In the genomic region with DNA sequence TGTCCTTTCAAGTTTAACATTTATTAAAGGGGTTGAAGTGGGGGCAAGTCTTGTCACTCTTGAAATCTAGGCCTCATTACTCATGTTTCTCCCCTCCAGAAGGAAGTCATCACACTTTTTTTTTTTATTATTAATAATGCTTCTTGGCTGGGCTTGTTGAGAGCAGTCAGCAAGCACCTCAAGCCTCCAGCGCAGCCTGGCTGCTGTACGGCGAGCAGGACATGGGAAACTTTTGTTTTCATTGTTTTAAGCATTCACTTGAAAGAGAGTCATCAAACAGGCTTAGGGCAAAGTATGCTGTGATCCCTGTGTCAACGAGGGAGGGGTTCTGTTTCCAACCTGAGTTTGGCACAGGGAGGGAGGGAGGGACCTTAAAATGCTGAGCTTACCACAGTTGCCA, we compare ENCODE assay signal across 14 mouse cellular contexts.
"Had no signal": no experiment of that assay in that cellular context is flagged by ENCODE, and none has a peak within 500 bp of the region (broad histone marks: within the 10 kb centered on the region; RNA-seq: fewer than 3 reads in every experiment).

No protein-coding gene starts in this region.

- H3K4me3 ChIP-seq: limb, embryonic 12.5 days; liver, embryonic 13.5 days; midbrain, embryonic 13.5 days; stomach, embryonic 15.5 days had no signal

- H3K4me2 ChIP-seq: limb, embryonic 12.5 days; liver, embryonic 13.5 days; midbrain, embryonic 13.5 days; stomach, embryonic 15.5 days had no signal

- H3K27me3 ChIP-seq: limb, embryonic 12.5 days; liver, embryonic 13.5 days; midbrain, embryonic 13.5 days; stomach, embryonic 15.5 days had no signal

- H3K36me3 ChIP-seq: limb, embryonic 12.5 days; liver, embryonic 13.5 days; midbrain, embryonic 13.5 days; stomach, embryonic 15.5 days had no signal

- H3K9me3 ChIP-seq: limb, embryonic 12.5 days; liver, embryonic 13.5 days; midbrain, embryonic 13.5 days; stomach, embryonic 15.5 days had no signal

- DNase-seq: kidney, adult 2 months; kidney, postnatal 36 days; layer of hippocampus, adult 9-11 months; layer of hippocampus, postnatal 36 days; liver; liver, embryonic 13.5 days; liver, postnatal 0 days; lung, postnatal 10 days; right cerebral cortex, postnatal 14 days; thymus, postnatal 4 days had no signal

- H3K4me1 ChIP-seq: liver, embryonic 13.5 days; midbrain, embryonic 13.5 days; stomach, embryonic 15.5 days had no signal

- ATAC-seq: intestine, embryonic 16.5 days; liver, postnatal 0 days; midbrain, embryonic 13.5 days had no signal

- H3K9ac ChIP-seq: limb, embryonic 12.5 days; liver, embryonic 13.5 days; liver, postnatal 0 days; midbrain, embryonic 13.5 days; stomach, embryonic 15.5 days had no signal

- H3K27ac ChIP-seq: limb, embryonic 12.5 days; liver, embryonic 13.5 days; midbrain, embryonic 13.5 days; stomach, embryonic 15.5 days had no signal
